Mouse (Mus musculus) megakaryocyte, embryonic 14.5 days (primary cell): ENCODE measurements around the gene Mphosph9.

ENCODE experiments used
- FLI1 ChIP-seq: IDR thresholded peaks from 2 replicates; pipeline ENCODE4 v1.6.1; 2012; ENCODE audit warnings: low read length, inconsistent platforms, mixed read lengths
- GATA1 ChIP-seq: IDR thresholded peaks from 3 replicates; pipeline ENCODE4 v1.6.1; 2012; ENCODE audit warnings: mixed read lengths, low read length, inconsistent platforms, borderline replicate concordance

- TF ChIP-seq FLI1 (no peak), GATA1 (no peak)
These were observed 108.8 kb downstream of the Mphosph9 start for GRCm38 (mm10) chr5:124218986-124219385.
